Mouse (Mus musculus): ENCODE measurements around the gene Dock9.

DNA sequence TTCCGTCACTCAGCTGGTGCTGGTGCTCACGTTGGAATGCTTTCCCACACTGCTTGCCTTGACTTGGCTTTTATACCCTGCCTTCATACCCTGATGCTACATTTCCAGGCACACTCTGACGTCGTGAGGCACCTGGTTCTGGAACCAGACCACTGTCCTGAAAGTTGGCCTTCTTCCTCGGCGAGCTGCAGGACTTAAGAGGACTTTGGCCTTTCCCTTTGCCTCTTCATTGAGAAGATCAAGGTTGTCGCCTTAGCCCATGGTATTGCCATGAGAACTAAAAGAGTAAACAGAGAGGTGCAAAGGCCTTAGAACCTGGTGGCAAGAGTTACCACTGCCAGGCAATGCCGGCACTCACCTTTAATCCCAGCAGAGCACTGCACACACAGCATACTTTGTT, 73.1 kb downstream of the Dock9 start:
- TF ChIP-seq EP300 (IDR thresholded peaks at IDR 0.05; ENCODE audit: low read depth) (no peak), CTCF (IDR thresholded peaks at IDR 0.05; ENCODE audit: low read depth) (no peak)

All from heart, postnatal 0 days (tissue).